Mouse (Mus musculus) B cell, adult 2 months (primary cell): ENCODE measurements around the gene Khnyn.

Experiments used
- DNase-seq, 2 experiments: peaks; one replicate each; pipeline ENCODE4 v3.0.0; 2022

The Khnyn gene

DNA sequence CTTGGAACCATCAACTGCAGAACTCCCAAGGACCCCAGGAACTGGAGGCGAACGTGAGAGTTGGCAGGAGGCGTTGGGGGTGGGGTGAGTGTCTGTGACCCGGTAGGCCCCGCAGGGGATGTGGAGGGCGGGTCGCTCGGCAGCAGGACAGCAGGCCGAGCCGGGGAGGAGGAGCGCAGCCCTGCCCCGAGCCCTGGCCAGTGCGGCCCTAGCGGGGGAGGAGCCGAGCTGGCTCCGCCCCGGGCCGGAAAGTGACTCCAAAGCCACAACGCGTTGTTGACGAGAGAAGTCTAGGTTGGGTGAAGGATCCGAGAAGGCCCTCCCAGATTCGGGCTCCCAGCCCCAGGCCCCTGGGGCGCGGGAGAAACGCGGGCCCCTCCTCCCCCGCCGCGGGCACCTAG lies at the start of gene Khnyn:
Gene Khnyn (plus strand): TSS at position 235 of the 401 bp plus-strand sequence.
- DNase-seq: peak; percentile 83 to 85

- DNase-seq: no peak
These were observed 46.4 kb upstream of the Khnyn start for GRCm38 (mm10) chr14:55838312-55838711.

- no peak for DNase-seq
These were observed 46.0 kb upstream of the Khnyn start for GRCm38 (mm10) chr14:55838740-55839139.

- no peak for DNase-seq
These were observed 43.8 kb upstream of the Khnyn start for GRCm38 (mm10) chr14:55840853-55841366.

- peak in 1 of 2 experiments; percentile 31 for DNase-seq
These were observed 42.0 kb upstream of the Khnyn start for GRCm38 (mm10) chr14:55842794-55843193.

DNA sequence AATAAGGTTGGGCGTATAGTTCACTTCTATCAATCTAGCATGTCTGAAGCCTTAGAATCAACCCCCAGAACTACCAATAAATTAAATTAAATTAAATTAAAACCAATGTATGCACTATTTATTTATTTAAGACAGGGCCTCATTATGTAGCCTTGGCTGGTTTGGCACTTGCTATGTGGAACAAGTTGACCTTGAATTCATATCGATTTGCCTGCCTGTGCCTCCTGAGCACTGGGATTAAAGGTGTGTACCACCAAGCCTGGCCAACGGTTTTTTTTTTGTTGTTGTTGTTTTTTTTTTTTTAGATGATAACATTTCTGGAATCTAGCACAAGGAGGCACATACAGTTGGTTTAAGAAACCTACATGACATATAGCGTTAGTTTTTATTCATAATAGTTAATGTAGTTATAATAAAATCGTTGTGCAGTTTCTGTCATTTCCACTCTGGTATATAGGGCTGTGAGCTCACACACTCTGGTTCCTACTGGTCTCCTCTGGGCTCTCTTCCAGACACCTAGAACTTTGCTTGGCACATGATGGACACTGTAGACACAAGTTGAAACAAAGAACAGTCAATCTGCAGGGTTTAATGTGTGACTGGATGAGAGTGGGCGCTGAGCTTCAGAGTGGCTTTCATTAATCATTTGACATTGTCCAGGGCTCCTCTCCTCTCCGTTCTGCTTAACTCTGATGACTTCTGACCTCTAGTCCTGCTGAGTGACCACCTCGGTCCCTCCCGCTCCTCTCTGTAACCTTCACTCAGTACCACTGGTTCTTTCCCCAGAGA lies 39.0 kb upstream of the Khnyn start:
- no peak for DNase-seq

- DNase-seq: no peak
These were observed 33.9 kb upstream of the Khnyn start for GRCm38 (mm10) chr14:55850885-55851284.

DNA sequence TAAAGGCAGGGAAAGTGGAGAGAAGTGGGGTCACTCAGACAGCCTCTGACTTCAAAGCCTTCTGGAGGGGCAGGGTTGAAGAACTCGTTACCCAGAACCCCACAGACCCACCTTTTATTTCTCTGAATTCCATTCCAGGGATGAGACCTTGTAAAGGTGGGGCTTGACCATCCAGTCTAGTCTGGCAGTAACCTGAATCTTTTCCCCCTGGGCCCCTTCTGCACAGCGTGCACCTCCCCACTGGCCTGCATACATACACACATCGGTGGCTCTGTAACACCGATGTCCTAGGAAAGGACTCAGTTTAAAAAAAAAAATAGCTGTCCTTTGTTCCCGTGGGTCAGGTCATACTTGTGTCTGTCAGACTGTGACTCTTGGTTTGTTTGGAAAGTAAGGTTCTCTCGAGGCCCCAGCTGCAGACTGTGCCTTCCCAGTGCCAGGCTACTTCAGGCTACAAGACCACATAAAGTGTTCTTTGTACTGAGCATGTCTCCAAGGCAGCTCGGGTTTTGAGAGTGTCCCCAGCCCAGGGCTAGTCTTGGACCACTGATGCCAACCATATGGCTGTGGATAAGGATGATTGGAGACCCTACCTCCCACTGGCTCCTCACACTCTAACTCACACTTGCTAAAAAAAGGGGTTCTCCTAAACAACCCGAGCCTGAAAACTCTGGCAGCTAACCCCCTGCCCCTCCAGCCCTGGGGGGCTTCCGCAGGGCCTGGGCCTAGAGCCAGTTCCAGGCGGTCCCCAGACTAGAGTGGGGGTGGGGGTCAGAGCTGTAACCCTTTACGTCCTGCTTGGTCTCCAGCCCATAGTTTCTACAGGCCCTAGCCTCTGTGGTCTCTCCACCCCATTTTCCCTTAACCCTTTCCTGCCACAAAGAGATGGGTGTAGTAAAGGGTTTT lies 31.8 kb upstream of the Khnyn start:
- DNase-seq: no peak

DNA sequence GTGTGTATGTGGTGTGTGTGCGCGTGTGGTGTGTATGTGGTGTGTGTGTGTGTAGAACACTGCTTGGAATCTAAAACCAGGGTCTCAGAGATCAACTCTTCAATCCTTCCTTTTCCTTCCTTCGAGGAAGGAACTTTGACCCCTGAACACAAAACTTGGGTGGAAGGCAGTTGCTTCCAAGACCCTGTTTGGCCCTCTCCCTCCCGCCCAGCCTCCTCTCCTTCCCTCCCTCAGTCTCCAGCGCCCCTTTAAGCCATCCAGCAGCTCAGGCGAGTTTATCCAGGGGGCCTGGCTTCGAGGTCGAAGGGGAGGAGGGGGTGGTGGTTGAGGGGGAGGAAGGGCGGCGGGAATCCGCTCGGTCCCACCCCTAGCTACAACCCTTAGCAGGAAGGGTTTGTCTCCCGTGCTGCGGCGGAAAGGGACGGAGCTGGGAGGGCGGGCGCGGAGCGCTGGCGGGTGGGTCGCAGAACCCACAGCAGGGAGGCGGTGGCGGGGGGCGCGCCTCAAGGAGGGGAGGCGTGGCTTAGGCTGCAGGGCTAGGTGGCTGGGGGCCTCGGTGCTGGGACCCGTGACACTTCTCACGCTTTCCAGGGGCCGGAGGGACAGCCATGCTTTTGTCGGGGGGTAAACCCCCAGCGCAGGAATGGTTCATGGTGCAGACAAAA lies 31.0 kb upstream of the Khnyn start, which contains the start of gene Nynrin:
Gene Nynrin (plus strand): TSS at position 390 of the 665 bp plus-strand sequence.
- no peak for DNase-seq

- no peak for DNase-seq
These were observed 30.2 kb upstream of the Khnyn start for GRCm38 (mm10) chr14:55854406-55855100.

DNA sequence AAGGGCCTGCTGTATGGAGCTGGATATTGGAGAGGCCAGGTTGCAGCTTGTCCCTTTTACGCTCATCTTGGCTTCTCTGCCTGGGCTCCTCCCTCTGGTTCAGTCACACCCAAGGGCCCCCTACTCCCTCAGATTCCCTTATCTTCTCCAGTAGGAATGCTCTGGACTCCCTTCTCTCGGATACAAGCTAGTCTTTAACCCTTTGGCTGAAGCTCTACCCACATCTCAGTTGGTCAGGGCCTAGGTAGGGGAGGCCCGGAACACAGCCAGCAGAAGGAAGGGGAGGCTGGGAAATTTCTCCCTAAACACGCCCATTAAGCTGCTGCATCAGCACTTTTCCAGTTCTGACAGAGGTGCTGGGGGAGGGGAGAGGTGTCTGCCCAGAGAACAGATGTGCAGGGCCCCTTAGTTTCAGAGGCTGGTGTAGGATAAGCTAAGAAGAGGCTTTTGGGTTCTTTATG lies 29.6 kb upstream of the Khnyn start:
- DNase-seq: no peak

DNA sequence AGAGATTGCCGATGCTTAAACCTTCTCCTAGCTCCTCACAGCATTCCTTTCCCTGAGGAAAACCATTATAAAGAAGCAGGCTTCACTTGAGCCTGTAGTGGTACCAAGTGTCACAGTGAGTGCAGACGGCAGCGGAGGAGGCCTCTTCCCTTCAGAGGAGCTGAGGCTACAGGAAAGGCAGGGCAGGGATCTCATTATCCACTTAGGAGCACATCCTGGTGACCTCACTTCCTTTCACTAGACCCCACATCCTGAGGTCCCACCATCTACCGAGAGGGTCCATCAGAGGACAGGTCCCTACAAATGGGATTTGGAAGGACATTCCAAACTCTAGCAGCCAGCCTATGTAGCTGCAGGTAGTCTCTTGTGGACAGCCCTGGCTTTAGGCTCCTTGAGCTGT lies 27.2 kb upstream of the Khnyn start:
- no peak for DNase-seq

DNA sequence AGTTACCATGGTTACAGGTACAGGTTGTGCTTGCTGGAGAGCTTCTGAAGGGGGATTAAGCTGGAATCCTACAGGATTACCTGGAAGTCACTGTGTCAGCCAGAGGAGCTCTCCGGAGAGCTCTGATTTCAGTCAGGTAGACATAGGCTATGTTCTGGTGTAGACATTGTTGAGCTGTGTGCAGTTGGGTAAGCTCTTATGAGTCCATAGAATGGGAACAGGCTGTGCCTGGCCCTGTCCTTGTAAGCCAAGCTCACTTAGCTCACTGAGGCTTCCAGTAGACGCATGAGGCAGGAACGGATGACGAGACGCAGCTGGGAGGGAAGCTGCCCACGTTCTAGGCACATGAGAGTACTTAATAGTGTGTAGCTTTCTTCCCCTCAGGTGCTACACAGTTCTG lies 22.6 kb upstream of the Khnyn start:
- no peak for DNase-seq

DNA sequence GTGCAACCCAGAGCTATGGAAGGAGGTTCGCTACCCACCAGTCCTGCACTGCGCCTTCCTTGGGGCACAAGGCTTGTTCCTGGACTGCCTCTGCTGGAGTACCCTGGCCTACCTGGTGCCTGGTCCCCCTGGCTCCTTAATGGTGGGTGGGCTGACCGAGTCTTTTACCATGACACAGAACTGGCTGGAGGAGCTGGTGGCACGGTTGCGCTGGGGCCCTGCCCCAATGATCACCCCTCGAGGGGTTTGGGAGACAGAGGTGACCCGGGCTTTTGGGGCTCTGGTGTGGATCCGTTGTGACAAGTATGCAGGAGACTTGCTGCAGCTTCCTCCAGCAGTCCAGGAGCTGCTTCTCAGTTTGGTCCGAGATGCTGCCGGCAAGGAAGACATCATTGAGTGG lies 21.8 kb upstream of the Khnyn start:
- DNase-seq: no peak

DNA sequence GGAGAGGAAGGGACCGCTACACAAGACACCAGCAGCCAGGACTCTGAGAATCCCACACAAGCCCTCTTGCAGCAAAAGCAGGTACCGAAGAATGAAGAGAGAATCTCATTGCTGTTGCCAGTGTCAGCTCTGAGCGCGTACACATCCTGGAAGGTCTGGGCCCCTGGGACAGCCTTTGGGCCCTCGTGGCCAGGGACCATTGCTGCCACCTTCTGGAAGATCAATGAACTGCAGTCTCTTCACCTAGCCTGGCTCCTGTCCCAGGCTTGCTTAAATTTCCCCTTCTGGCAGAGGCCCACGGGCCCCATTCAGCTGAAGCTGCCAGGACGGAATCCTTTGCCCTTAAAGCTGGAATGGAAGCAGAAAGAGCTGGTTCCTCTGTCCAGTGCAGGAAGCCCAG lies 21.0 kb upstream of the Khnyn start:
- peak; percentile 80 to 82 for DNase-seq

DNA sequence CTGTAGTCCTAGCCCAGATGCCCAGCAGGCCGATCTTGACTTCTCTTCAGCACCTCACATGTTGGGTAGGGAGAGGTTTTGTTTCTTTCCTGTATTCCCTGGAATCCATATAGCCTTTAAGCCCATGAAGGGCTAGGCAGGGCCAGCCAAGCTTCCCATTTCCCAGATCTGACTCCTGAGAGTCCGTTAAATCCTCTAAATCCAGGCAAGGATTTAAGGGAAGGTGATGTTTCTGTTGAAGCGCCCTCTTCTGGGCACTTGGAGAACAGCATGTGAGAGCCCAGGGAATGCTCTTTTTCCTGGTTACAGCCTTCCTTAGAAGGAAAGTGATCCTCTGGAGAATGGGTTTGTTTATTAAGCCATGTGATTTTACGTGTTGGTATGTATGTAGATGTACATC lies 17.8 kb upstream of the Khnyn start:
- DNase-seq: peak; percentile 48 to 51

DNA sequence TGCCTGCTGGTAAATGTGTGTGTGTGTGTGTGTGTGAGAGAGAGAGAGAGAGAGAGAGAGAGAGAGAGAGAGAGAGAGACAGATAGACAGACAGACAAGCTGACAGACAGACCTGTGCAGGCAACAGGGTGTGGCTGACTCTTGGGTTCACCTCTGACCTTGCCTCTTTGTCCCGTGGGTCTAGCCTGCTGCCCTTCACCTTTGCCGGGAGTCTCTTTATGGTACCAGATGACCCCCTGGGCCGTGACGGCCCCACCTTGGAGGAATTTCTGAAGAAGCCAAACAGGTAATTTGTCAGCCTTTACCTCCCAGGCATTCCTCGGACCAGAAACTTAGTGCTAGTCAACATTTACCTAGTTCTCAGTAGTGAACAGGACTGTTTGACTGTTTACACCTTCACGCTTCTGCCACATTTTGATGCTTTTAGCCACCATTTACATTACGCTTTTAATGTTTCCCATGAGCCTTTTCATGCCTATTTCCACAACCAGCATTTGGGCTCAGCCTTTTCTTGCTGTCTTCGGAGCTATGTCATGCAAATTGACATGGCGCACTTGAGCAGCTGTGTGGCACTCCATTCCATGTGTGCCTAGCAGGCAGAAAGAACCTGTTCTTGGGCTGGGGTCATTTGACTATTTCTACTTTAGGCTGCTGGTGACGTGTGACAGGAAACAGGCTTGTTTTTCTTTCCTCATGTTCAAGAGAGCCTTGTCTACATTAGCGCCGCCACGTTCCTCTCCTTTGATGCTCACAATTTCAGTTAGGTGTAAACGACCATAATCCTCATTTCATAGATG lies 16.3 kb upstream of the Khnyn start:
- no peak for DNase-seq

DNA sequence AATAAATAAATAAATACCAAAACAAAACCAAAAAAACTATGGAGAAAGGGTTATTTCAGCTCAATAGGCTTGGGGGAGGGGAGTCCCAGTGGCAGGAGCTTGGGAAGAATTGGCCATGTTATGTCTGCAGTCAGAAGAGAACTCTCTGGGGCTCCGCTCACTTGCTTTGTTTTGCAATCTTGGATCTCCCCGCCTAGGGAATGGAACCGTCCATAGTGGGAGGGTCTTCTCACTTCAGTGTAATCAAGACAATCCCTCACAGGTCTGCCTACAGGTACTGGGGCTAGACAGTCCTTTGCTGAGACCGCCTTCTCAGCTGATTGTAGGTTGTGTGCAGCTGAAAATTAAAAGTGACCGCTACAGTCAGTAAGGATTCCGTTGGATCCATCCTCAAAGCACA lies 15.2 kb upstream of the Khnyn start:
- DNase-seq: no peak

- DNase-seq: no peak
These were observed 12.7 kb upstream of the Khnyn start for GRCm38 (mm10) chr14:55872039-55872438.

GRCm38 (mm10) chr14:55872551-55872950 lies 12.2 kb upstream of the Khnyn start:
- no peak for DNase-seq

DNA sequence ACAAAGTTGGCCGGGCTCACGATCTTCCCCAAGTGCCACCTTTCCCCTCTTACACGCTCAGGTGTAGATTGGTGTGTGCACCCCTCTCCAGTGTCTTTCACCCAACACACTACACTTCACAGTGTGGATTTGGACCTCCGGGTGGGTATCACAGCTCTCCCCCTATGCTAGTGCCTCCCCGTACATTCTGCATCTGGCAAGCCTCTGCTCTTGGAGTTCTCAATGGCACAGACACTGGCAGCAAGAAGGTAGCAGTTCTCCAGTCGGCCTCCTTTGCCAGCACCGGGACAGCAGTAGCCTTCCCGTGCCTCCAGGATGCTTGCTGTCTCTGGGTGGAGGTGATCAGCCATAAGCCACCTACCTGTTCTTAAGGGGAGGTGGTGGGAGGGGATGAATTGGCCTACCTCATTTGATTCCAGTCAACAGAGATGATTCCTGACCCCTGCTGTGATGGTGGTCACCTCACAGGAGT lies 11.5 kb upstream of the Khnyn start:
- no peak for DNase-seq
